Mouse (Mus musculus): ENCODE measurements around the gene Il34.

The Il34 gene

GRCm38 (mm10) chr8:110776335-110776734, 29.4 kb downstream of the Il34 start:
- DNase-seq (ENCODE audit: low spot score) = no peak

- DNase-seq (ENCODE audit: low spot score) = no peak
Measured at GRCm38 (mm10) chr8:110775721-110776120, 30.0 kb downstream of the Il34 start.

- DNase-seq (ENCODE audit: low spot score) = no peak
Measured at GRCm38 (mm10) chr8:110775316-110775715, 30.4 kb downstream of the Il34 start.

GRCm38 (mm10) chr8:110774725-110775124, 31.0 kb downstream of the Il34 start:
- no peak for DNase-seq (ENCODE audit: low spot score)

GRCm38 (mm10) chr8:110774047-110774446, 31.7 kb downstream of the Il34 start:
- DNase-seq (ENCODE audit: low spot score) = no peak

- no peak for DNase-seq (ENCODE audit: low spot score)
Measured at GRCm38 (mm10) chr8:110772452-110772851, 33.3 kb downstream of the Il34 start.

GRCm38 (mm10) chr8:110767261-110767660, 38.5 kb downstream of the Il34 start:
- DNase-seq (ENCODE audit: low spot score) = no peak

- no peak for DNase-seq (ENCODE audit: low spot score)
Measured at GRCm38 (mm10) chr8:110764671-110765070, 41.1 kb downstream of the Il34 start.

GRCm38 (mm10) chr8:110761988-110762387, 43.7 kb downstream of the Il34 start:
- DNase-seq (ENCODE audit: low spot score) = no peak

GRCm38 (mm10) chr8:110761185-110761584, 44.5 kb downstream of the Il34 start:
- DNase-seq (ENCODE audit: low spot score) = no peak

- peak; percentile 19 for DNase-seq (ENCODE audit: low spot score)
Measured at GRCm38 (mm10) chr8:110760280-110760940, 45.3 kb downstream of the Il34 start.

GRCm38 (mm10) chr8:110756196-110756595, 49.5 kb downstream of the Il34 start:
- no peak for DNase-seq (ENCODE audit: low spot score)

GRCm38 (mm10) chr8:110755511-110756170, 50.1 kb downstream of the Il34 start:
- no peak for DNase-seq (ENCODE audit: low spot score)

- no peak for DNase-seq (ENCODE audit: low spot score)
Measured at GRCm38 (mm10) chr8:110754713-110755112, 51.0 kb downstream of the Il34 start.

GRCm38 (mm10) chr8:110751490-110751889, 54.2 kb downstream of the Il34 start:
- DNase-seq (ENCODE audit: low spot score) = no peak

GRCm38 (mm10) chr8:110750269-110750668, 55.5 kb downstream of the Il34 start:
- DNase-seq (ENCODE audit: low spot score) = no peak

- peak; percentile 37 for DNase-seq (ENCODE audit: low spot score)
Measured at GRCm38 (mm10) chr8:110749500-110750170, 56.1 kb downstream of the Il34 start.

- no peak for DNase-seq (ENCODE audit: low spot score)
Measured at GRCm38 (mm10) chr8:110746661-110747060, 59.1 kb downstream of the Il34 start.

GRCm38 (mm10) chr8:110745162-110745561, 60.6 kb downstream of the Il34 start:
- no peak for DNase-seq (ENCODE audit: low spot score)

GRCm38 (mm10) chr8:110742452-110742818, 63.3 kb downstream of the Il34 start:
- DNase-seq (ENCODE audit: low spot score) = no peak

GRCm38 (mm10) chr8:110741816-110742451, 63.8 kb downstream of the Il34 start:
- DNase-seq (ENCODE audit: low spot score) = no peak

GRCm38 (mm10) chr8:110740629-110741175, 65.0 kb downstream of the Il34 start:
- DNase-seq (ENCODE audit: low spot score) = no peak

Data from yolk sac, embryonic 10.5 days (tissue).